Mouse (Mus musculus) lung, embryonic 15.5 days (tissue): Measurements from ENCODE around the gene Cntnap2. TPM values are rescaled to one million over a fixed set of nuclear protein-coding genes. Genes with fewer than 3 reads are reported as not detected.

Experiments
- ATAC-seq: fragments of 200-750 bp; cut with Nextera tagmentation; 2 replicates; pipeline ENCODE4 v1.8.0; 2017; ENCODE audit warnings: moderate number of reproducible peaks, borderline replicate concordance; ENCODE audit not compliant: low FRiP score, low TSS enrichment; ENCODE audit errors: extremely low read depth
- H3K27ac ChIP-seq: fragments of 300-500 bp; sonication (generic); 2 replicates; pipeline ENCODE4 v1.5.1; 2015; ENCODE audit warnings: moderate library complexity, mild to moderate bottlenecking, inconsistent platforms
- H3K27me3 ChIP-seq: fragments of 300-500 bp; sonication (generic); 2 replicates; pipeline ENCODE4 v1.6.1; 2015; ENCODE audit warnings: inconsistent platforms
- H3K36me3 ChIP-seq: fragments of 300-500 bp; sonication (generic); 2 replicates; pipeline ENCODE4 v1.6.1; 2015; ENCODE audit warnings: inconsistent platforms
- H3K4me1 ChIP-seq: fragments of 300-500 bp; sonication (generic); 2 replicates; pipeline ENCODE4 v1.6.1; 2015; ENCODE audit warnings: inconsistent platforms
- H3K4me2 ChIP-seq: fragments of 300-500 bp; sonication (generic); 2 replicates; pipeline ENCODE4 v1.6.1; 2015; ENCODE audit warnings: inconsistent platforms, mild to moderate bottlenecking, moderate library complexity
- H3K4me3 ChIP-seq: fragments of 300-500 bp; sonication (generic); 2 replicates; pipeline ENCODE4 v1.5.1; 2015; ENCODE audit warnings: mild to moderate bottlenecking, inconsistent platforms
- H3K9ac ChIP-seq: fragments of 300-500 bp; sonication (generic); 2 replicates; pipeline ENCODE4 v1.6.1; 2015; ENCODE audit warnings: inconsistent platforms
- H3K9me3 ChIP-seq: fragments of 300-500 bp; sonication (generic); 2 replicates; pipeline ENCODE4 v1.6.1; 2016; ENCODE audit warnings: inconsistent platforms
- WGBS: fragments of 180-500 bp; shearing (Covaris S2); methylation state at CpG from one replicate; pipeline ENCODE4 v1.1.7; 2015; 5-methylcytosine and 5-hydroxymethylcytosine counted together
- polyA plus RNA-seq: library from polyadenylated mRNA; unstranded; fragments of >200 nt; fragmentation: Nextera tagmentation; extraction: Ambion mirVana; gene quantifications from 2 replicates; pipeline ENCODE4 v1.2.1, GENCODE M21; 2015

The Cntnap2 gene
- polyA plus RNA-seq, 1 experiment from 2014 or later, result 1.0 TPM

- Histone ChIP-seq H3K4me3 (no peak overlapping the region), H3K9me3 (no peaks in the 10 kb centered on the region), H3K9ac (no peak overlapping the region), H3K27me3 (no peaks in the 10 kb centered on the region), H3K27ac (no peak overlapping the region), H3K4me2 (no peak overlapping the region), H3K4me1 (no peaks in the 10 kb centered on the region), H3K36me3 (no peaks in the 10 kb centered on the region)
- WGBS, result 85% methylated on average over 1 of the region's 1 CpGs
- no peak for ATAC-seq
These were observed 905.3 kb downstream of the Cntnap2 start for GRCm38 (mm10) chr6:45964494-45964893.

- Histone ChIP-seq H3K4me2 (no peak overlapping the region), H3K9me3 (no peaks in the 10 kb centered on the region), H3K9ac (no peak overlapping the region), H3K27me3 (no peaks in the 10 kb centered on the region), H3K4me1 (no peaks in the 10 kb centered on the region), H3K36me3 (no peaks in the 10 kb centered on the region), H3K4me3 (no peak overlapping the region), H3K27ac (no peak overlapping the region)
- 65% methylated on average over 6 of the region's 6 CpGs for WGBS
- ATAC-seq, result no peak
These were observed 915.5 kb downstream of the Cntnap2 start for GRCm38 (mm10) chr6:45974471-45975154.

- Histone ChIP-seq H3K9ac (no peak overlapping the region), H3K27me3 (no peaks in the 10 kb centered on the region), H3K4me2 (no peak overlapping the region), H3K9me3 (no peaks in the 10 kb centered on the region), H3K27ac (no peak overlapping the region), H3K36me3 (no peaks in the 10 kb centered on the region), H3K4me1 (no peaks in the 10 kb centered on the region), H3K4me3 (no peak overlapping the region)
- WGBS, result 82% methylated on average over 2 of the region's 2 CpGs
- ATAC-seq, result no peak
These were observed 920.0 kb downstream of the Cntnap2 start for GRCm38 (mm10) chr6:45979171-45979570.

- Histone ChIP-seq H3K36me3 (no peaks in the 10 kb centered on the region), H3K4me1 (no peaks in the 10 kb centered on the region), H3K9me3 (no peaks in the 10 kb centered on the region), H3K9ac (no peak overlapping the region), H3K27me3 (no peaks in the 10 kb centered on the region), H3K4me3 (no peak overlapping the region), H3K4me2 (no peak overlapping the region), H3K27ac (no peak overlapping the region)
- WGBS, result 68% methylated on average over 3 of the region's 3 CpGs
- ATAC-seq, result no peak
These were observed 928.9 kb downstream of the Cntnap2 start for GRCm38 (mm10) chr6:45988051-45988450.

GRCm38 (mm10) chr6:45991086-45991485 is 931.9 kb downstream of the Cntnap2 start:
- no peak overlapping the region for H3K9ac ChIP-seq
- H3K4me1 ChIP-seq, result no peaks in the 10 kb centered on the region
- no peaks in the 10 kb centered on the region for H3K9me3 ChIP-seq
- H3K27ac ChIP-seq, result no peak overlapping the region
- WGBS, result 96% methylated on average over 1 of the region's 1 CpGs
- no peak for ATAC-seq
- H3K4me3 ChIP-seq, result no peak overlapping the region
- H3K4me2 ChIP-seq, result no peak overlapping the region
- no peaks in the 10 kb centered on the region for H3K36me3 ChIP-seq
- H3K27me3 ChIP-seq, result no peaks in the 10 kb centered on the region

GRCm38 (mm10) chr6:46022515-46023143 is 963.5 kb downstream of the Cntnap2 start:
- H3K9me3 ChIP-seq, result no peaks in the 10 kb centered on the region
- H3K9ac ChIP-seq, result no peak overlapping the region
- H3K4me2 ChIP-seq, result no peak overlapping the region
- H3K27me3 ChIP-seq, result no peaks in the 10 kb centered on the region
- ATAC-seq, result no peak
- no peaks in the 10 kb centered on the region for H3K36me3 ChIP-seq
- no peak overlapping the region for H3K27ac ChIP-seq
- H3K4me1 ChIP-seq, result no peaks in the 10 kb centered on the region
- 73% methylated on average over 2 of the region's 2 CpGs for WGBS
- no peak overlapping the region for H3K4me3 ChIP-seq

GRCm38 (mm10) chr6:46031821-46032594 is 972.9 kb downstream of the Cntnap2 start:
- ATAC-seq, result peak; percentile 59; the same call in 1 of the 2 replicates

GRCm38 (mm10) chr6:46033108-46033507 is 974.0 kb downstream of the Cntnap2 start:
- Histone ChIP-seq H3K4me2 (no peak overlapping the region), H3K27me3 (no peaks in the 10 kb centered on the region), H3K4me3 (no peak overlapping the region), H3K4me1 (no peaks in the 10 kb centered on the region), H3K36me3 (no peaks in the 10 kb centered on the region), H3K9ac (no peak overlapping the region), H3K27ac (no peak overlapping the region), H3K9me3 (no peaks in the 10 kb centered on the region)
- WGBS, result 40% methylated on average over 2 of the region's 2 CpGs
- no peak for ATAC-seq

More at GRCm38 (mm10) chr6:46031821-46032594, 972.9 kb downstream of the Cntnap2 start:
- no peak overlapping the region for H3K9ac ChIP-seq
- H3K4me1 ChIP-seq, result no peaks in the 10 kb centered on the region
- no peaks in the 10 kb centered on the region for H3K36me3 ChIP-seq
- no peak overlapping the region for H3K4me2 ChIP-seq
- no peak overlapping the region for H3K4me3 ChIP-seq
- no peaks in the 10 kb centered on the region for H3K9me3 ChIP-seq
- WGBS, result 39% methylated on average over 2 of the region's 2 CpGs
- no peaks in the 10 kb centered on the region for H3K27me3 ChIP-seq
- peak overlapping the region; percentile 10; the same call in 1 of the 2 replicates for H3K27ac ChIP-seq

- no peaks in the 10 kb centered on the region for H3K27me3 ChIP-seq
- no peak overlapping the region for H3K4me2 ChIP-seq
- no peak overlapping the region for H3K27ac ChIP-seq
- H3K9ac ChIP-seq, result no peak overlapping the region
- H3K9me3 ChIP-seq, result no peaks in the 10 kb centered on the region
- ATAC-seq, result no peak
- no peaks in the 10 kb centered on the region for H3K36me3 ChIP-seq
- WGBS, result 60% methylated on average over 4 of the region's 4 CpGs
- H3K4me3 ChIP-seq, result no peak overlapping the region
- H3K4me1 ChIP-seq, result no peaks in the 10 kb centered on the region
These were observed 981.5 kb downstream of the Cntnap2 start for GRCm38 (mm10) chr6:46040671-46041070.

- Histone ChIP-seq H3K36me3 (no peaks in the 10 kb centered on the region), H3K4me3 (no peak overlapping the region), H3K4me2 (no peak overlapping the region), H3K27ac (no peak overlapping the region), H3K9me3 (no peaks in the 10 kb centered on the region), H3K27me3 (no peaks in the 10 kb centered on the region), H3K9ac (no peak overlapping the region), H3K4me1 (no peaks in the 10 kb centered on the region)
- WGBS, result 72% methylated on average over 2 of the region's 2 CpGs
- ATAC-seq, result no peak
These were observed 1021.1 kb downstream of the Cntnap2 start for GRCm38 (mm10) chr6:46080236-46080635.

- Histone ChIP-seq H3K9me3 (no peaks in the 10 kb centered on the region), H3K4me3 (no peak overlapping the region), H3K27ac (no peak overlapping the region), H3K4me1 (no peaks in the 10 kb centered on the region), H3K9ac (no peak overlapping the region), H3K27me3 (no peaks in the 10 kb centered on the region), H3K4me2 (no peak overlapping the region), H3K36me3 (no peaks in the 10 kb centered on the region)
- ATAC-seq, result no peak
These were observed 1022.3 kb downstream of the Cntnap2 start for GRCm38 (mm10) chr6:46081432-46081831.
